Mouse (Mus musculus) bone marrow macrophage, adult 2 months (primary cell): Measurements from ENCODE around the gene Skil. TPM values are rescaled to one million over a fixed set of nuclear protein-coding genes. Genes with fewer than 3 reads are reported as not detected.
A peak's percentile ranks its signal among the peaks of the same experiment; 100 is the strongest.

Experiments used
- H3K27ac ChIP-seq: 2 replicates; pipeline ENCODE4 v1.5.1; 2012; ENCODE audit warnings: low read depth, low read length; ENCODE audit not compliant: insufficient read depth
- H3K4me1 ChIP-seq: 2 replicates; pipeline ENCODE4 v1.6.1; 2012; ENCODE audit warnings: low read length; ENCODE audit not compliant: control insufficient read depth, insufficient read depth
- H3K4me3 ChIP-seq: 2 replicates; pipeline ENCODE4 v1.5.1; 2012; ENCODE audit warnings: mild to moderate bottlenecking, low read length, moderate library complexity; ENCODE audit not compliant: insufficient read depth
- CTCF ChIP-seq: IDR thresholded peaks from 2 replicates; pipeline ENCODE4 v1.5.1; 2012; ENCODE audit warnings: low read depth, mild to moderate bottlenecking, low read length, moderate library complexity
- POLR2A ChIP-seq: IDR thresholded peaks from 2 replicates; pipeline ENCODE4 v1.6.1; 2012; ENCODE audit warnings: mild to moderate bottlenecking, low read depth, low read length, borderline replicate concordance
- polyA plus RNA-seq: library from polyadenylated mRNA; stranded (reverse); fragments of >200 nt; gene quantifications from 2 replicates; pipeline ENCODE4 v1.2.4, GENCODE M21; 2012; ENCODE audit not compliant: missing spikeins, insufficient read depth, insufficient read length

Gene Skil
- polyA plus RNA-seq, 1 experiment = 35.5 TPM

- Histone ChIP-seq H3K4me3 (no peak overlapping the region), H3K27ac (no peak overlapping the region), H3K4me1 (peaks cover 18% of the 10 kb centered on the region)
- TF ChIP-seq CTCF = no peak
- no peak for TF ChIP-seq POLR2A
Measured at GRCm38 (mm10) chr3:31082838-31083506, 11.9 kb upstream of the Skil start.

DNA sequence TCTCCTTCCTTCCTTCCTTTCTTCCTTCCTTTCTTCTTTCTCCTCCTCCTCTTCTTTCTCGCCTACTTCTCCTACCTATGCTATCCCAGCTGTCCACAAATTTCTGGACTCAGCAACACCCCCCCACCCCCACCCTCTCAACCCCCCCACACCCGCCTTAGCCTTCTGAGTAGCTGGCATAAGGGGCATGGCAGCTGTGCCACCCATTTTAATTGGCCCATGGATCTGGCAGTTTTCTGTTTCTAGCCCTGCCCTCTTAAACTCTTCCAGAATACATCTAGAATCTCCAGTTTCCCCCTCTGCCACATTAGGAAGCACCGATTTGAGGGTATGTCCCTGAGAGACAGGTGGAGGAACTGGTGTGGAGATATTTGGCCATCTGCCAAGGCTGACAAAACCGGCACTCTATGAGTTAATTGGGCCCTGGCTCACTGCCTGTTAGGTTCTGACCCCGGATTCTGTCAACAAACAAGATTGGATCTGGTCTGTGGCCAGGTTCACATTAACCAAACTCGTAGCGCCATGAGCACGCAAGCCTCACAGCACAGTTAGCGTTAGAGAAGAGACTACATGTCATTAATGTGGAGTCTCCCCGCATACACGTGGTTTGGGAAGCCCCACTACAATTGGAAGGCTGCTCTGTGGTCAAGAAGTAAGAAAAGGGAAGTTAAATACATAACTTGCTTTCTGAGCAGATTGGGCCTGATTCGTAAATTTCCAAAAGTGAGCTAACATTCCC lies 11.2 kb upstream of the Skil start:
- no peak for TF ChIP-seq CTCF
- no peak for TF ChIP-seq POLR2A
- H3K4me1 ChIP-seq = peaks cover 21% of the 10 kb centered on the region
- peak overlapping the region; percentile 35 for H3K4me3 ChIP-seq
- H3K27ac ChIP-seq = peak overlapping the region; percentile 69

DNA sequence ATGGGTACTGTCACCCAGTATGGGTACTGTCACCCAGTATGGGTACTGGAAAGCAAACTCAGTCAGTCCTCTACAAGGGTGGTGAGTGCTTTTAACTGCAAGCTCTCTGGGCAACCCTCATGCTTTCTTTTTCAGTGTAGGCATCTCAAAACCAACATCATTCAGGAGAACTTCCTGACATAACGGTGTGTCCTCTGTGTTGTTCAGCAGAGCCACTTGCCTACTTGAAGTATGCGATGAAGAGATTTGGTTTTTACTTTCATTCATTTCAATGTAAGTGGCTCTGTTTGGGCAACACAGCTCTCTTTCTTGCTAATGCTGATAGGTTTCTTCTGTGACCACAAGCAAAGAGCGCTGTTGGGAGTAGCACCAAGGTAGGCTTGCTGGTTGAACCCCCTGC lies 9.9 kb upstream of the Skil start:
- Histone ChIP-seq H3K4me1 (peaks cover 29% of the 10 kb centered on the region), H3K27ac (no peak overlapping the region), H3K4me3 (no peak overlapping the region)
- no peak for TF ChIP-seq CTCF
- TF ChIP-seq POLR2A = no peak

- no peak overlapping the region for H3K27ac ChIP-seq
- TF ChIP-seq CTCF (no peak), POLR2A (no peak)
- H3K4me1 ChIP-seq = peaks cover 54% of the 10 kb centered on the region
- no peak overlapping the region for H3K4me3 ChIP-seq
Measured at GRCm38 (mm10) chr3:31088789-31089775, 5.8 kb upstream of the Skil start.

- no peak overlapping the region for H3K4me3 ChIP-seq
- H3K4me1 ChIP-seq = peaks cover 46% of the 10 kb centered on the region
- TF ChIP-seq CTCF (no peak), POLR2A (no peak)
- no peak overlapping the region for H3K27ac ChIP-seq
Measured at GRCm38 (mm10) chr3:31089956-31090355, 4.9 kb upstream of the Skil start.

GRCm38 (mm10) chr3:31093196-31093595 lies 1.7 kb upstream of the Skil start:
- peaks cover 50% of the 10 kb centered on the region for H3K4me1 ChIP-seq
- peak overlapping the region; percentile 36 for H3K4me3 ChIP-seq
- no peak; the same call in 1 of the 2 replicates for TF ChIP-seq CTCF
- TF ChIP-seq POLR2A = no peak
- peak overlapping the region; percentile 44; the same call in 1 of the 2 replicates for H3K27ac ChIP-seq

DNA sequence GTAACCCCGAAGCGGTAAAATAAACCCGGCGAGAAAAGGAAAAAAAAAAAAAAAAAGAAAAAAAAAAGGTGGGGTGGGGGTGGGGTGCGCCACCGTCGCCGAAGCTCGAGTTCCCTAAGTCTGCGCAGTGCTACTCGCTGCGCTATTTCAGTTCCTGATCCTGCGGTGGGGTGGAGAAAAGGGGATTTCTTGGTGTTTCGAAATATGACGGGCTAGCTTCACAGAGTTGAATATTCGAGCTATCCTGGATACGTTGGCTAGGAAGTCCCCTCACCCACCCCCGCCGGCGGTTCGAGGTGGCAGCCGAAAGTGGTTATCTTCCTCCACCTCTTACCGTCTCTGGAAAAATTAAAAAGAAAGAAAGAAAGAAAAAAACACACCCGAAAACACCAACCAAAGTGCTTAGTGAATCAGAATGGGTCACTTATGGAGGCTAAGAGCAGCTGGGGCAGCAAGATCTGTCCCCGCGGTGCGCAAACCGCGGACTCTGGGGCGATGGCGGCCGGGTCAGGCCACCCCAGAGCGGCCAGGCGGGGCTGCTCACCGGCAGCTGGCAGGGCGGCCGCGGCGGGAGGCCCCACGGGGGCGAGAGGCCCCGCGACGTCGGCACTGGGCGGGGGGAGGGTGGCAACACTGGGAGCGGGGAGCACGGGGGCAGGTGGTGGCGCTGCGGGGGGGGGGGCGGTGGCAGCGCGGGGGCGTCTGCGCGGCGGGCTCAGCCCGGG lies 1.1 kb upstream of the Skil start:
- H3K4me1 ChIP-seq = peaks cover 50% of the 10 kb centered on the region
- peak overlapping the region; percentile 100 for H3K27ac ChIP-seq
- TF ChIP-seq CTCF = no peak; the same call in 1 of the 2 replicates
- no peak for TF ChIP-seq POLR2A
- H3K4me3 ChIP-seq = peak overlapping the region; percentile 82

DNA sequence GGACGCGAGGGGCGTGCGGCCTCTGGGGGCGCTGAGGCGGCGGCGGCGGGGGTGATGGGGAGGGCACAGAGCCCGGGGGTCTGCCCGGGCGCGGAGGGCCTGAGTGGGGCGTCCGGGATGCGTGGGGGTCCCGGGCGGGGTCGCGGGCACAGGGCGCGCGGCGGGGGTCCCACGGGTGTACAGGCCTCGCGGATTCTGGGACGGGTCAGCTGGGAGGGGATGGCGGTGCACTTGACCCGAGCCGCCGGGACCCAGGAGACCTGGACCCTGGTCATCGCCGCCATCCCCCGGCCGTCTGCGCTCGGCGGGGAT lies 277 bp downstream of the Skil start:
- H3K4me3 ChIP-seq = peak overlapping the region; percentile 69
- peaks cover 49% of the 10 kb centered on the region for H3K4me1 ChIP-seq
- no peak for TF ChIP-seq CTCF
- no peak for TF ChIP-seq POLR2A
- H3K27ac ChIP-seq = peak overlapping the region; percentile 34
